Mouse (Mus musculus) lung, postnatal 0 days (tissue): ENCODE results near the gene Rmi1. TPM values are rescaled to one million over a fixed set of nuclear protein-coding genes. Genes with fewer than 3 reads are reported as not detected.
"Not testable (repeated sequence)": the region's sequence is repeated elsewhere in the genome, so short reads cannot be mapped to it uniquely, and the experiment has no call there.

Experiments used
- ATAC-seq: fragments of 200-750 bp; cut with Nextera tagmentation; 2 replicates; pipeline ENCODE4 v1.8.0; 2017; ENCODE audit warnings: moderate library complexity
- DNase-seq: peaks from one replicate; pipeline ENCODE4 v3.0.0-alpha.2; 2016; ENCODE audit warnings: low spot score
- H3K27ac ChIP-seq: fragments of 300-500 bp; sonication (generic); 2 replicates; pipeline ENCODE4 v1.5.1; 2014; ENCODE audit warnings: antibody characterized with exemption, mild to moderate bottlenecking, low read length, mixed read lengths
- H3K27me3 ChIP-seq: fragments of 300-500 bp; sonication (generic); replicated peaks from 2 replicates; pipeline ENCODE4 v1.6.1; 2014; ENCODE audit warnings: low read length, mixed read lengths; ENCODE audit not compliant: insufficient read depth
- H3K36me3 ChIP-seq: fragments of 300-500 bp; sonication (generic); 2 replicates; pipeline ENCODE4 v1.6.1; 2014; ENCODE audit warnings: low read length, mixed read lengths; ENCODE audit not compliant: insufficient read depth
- H3K4me1 ChIP-seq: fragments of 300-500 bp; sonication (generic); 2 replicates; pipeline ENCODE4 v1.6.1; 2014; ENCODE audit warnings: antibody characterized with exemption, low read depth, low read length, mixed read lengths; ENCODE audit not compliant: insufficient read depth
- H3K4me2 ChIP-seq: fragments of 300-500 bp; sonication (generic); replicated peaks from 2 replicates; pipeline ENCODE4 v1.6.1; 2014; ENCODE audit warnings: low read depth, mild to moderate bottlenecking, low read length, moderate library complexity, mixed read lengths
- H3K4me3 ChIP-seq: fragments of 300-500 bp; sonication (generic); 2 replicates; pipeline ENCODE4 v1.5.1; 2014; ENCODE audit warnings: low read depth, low read length
- H3K9ac ChIP-seq: fragments of 300-500 bp; sonication (generic); replicated peaks from 2 replicates; pipeline ENCODE4 v1.6.1; 2014; ENCODE audit warnings: low read depth, mild to moderate bottlenecking
- H3K9me3 ChIP-seq: fragments of 300-500 bp; sonication (generic); 2 replicates; pipeline ENCODE4 v1.6.1; 2016; ENCODE audit warnings: low read length, mixed read lengths
- CTCF ChIP-seq: IDR thresholded peaks from 2 replicates; pipeline ENCODE4 v1.5.1; 2016; ENCODE audit warnings: antibody characterized with exemption, mild to moderate bottlenecking
- EP300 ChIP-seq: IDR thresholded peaks from 2 replicates; pipeline ENCODE4 v1.6.1; 2016; ENCODE audit warnings: antibody characterized with exemption, mild to moderate bottlenecking, control low read depth
- WGBS: fragments of 180-500 bp; shearing (Covaris S2); extraction: QIAGEN DNeasy Blood & Tissue Kit; methylation state at CpG from one replicate; pipeline ENCODE4 v1.1.7; 2014; 5-methylcytosine and 5-hydroxymethylcytosine counted together
- microRNA counts: library from miRNA; unstranded; fragments of <30 nt; microRNA quantifications from one replicate; lab custom pipeline; 2015
- microRNA-seq: library from miRNA; unstranded; fragments of <30 nt; microRNA quantifications from one replicate; pipeline ENCODE4, GENCODE M21; 2016
- polyA plus RNA-seq: library from polyadenylated mRNA; unstranded; fragments of >200 nt; fragmentation: Nextera tagmentation; extraction: Ambion mirVana; gene quantifications from 2 replicates; pipeline ENCODE4 v1.2.1, GENCODE M21; 2015

Gene Rmi1
- polyA plus RNA-seq, 1 experiment from 2014 or later: 15.5 TPM

DNA sequence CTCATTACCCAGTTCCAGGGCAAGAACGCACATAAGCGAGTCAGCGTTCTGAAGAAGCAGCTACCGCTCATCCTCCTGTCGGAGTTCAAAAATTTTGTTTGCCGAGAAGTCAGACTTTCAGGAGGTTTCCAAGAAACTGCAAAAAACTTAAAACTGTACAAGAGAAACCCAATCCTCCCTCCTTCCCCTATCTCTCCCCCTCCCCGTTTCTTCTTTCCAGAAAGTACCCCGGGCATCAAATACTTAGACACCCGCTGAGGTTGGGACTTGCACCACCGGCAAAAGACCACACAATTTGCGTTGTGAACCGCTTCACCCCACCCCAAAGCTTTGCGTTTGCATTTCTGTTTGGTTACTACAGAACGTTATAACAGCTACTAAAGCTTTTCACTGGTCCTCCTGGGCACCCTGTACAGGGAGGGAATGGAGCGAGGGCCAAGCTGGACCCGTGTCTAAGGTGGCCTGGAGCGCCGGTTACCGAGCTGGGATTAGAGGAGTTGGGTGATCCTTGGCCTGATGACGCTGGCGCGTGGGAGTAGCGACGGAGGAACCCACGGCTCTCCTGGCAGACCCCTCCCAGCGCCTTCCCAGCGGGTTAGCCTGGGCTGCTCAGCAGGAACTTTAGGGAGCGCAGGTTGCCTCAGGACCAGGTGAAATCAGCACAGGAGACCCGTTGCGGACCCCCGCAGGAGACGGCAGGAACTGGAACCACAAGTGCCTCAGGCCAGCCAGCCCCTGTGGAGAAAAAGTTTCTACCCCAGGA lies 50.8 kb downstream of the Rmi1 start:
- Histone ChIP-seq H3K27ac (no peak overlapping the region), H3K4me1 (0 out of 2 replicates have a peak, but pooled peaks cover 3% of the 10 kb centered on the region), H3K36me3 (no peaks in the 10 kb centered on the region), H3K9ac (peak overlapping the region; percentile 34; the same call in 1 of the 2 replicates), H3K4me2 (peak overlapping the region; percentile 58), H3K4me3 (peak overlapping the region; percentile 35), H3K27me3 (peaks cover 8% of the 10 kb centered on the region; the same call in 1 of the 2 replicates), H3K9me3 (no peaks in the 10 kb centered on the region)
- DNase-seq (peak; percentile 35), ATAC-seq (no peak; the same call in 1 of the 2 replicates)
- 15% methylated on average over 32 of the region's 32 CpGs for WGBS
- TF ChIP-seq EP300 (no peak), CTCF (no peak)

DNA sequence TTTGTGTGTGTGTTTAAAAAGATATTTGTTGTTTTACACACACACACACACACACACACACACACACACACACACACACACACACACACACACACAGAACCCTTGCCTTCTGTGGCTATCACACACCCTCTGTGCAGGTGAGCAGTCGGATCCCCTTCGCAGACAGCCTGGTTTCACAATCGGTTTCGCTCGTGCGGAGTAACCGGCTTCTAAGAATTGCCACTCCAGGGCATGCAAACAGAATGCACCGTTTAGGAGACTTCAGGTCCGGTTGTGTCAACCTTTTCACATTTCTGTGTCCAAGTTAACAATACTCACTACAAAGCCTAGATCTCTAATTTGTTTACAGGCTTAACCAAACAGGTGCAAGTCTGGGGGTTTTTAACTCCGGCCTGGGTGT lies 51.5 kb downstream of the Rmi1 start:
- peaks cover 8% of the 10 kb centered on the region; the same call in 1 of the 2 replicates for H3K27me3 ChIP-seq
- H3K36me3 ChIP-seq: no peaks in the 10 kb centered on the region
- WGBS: 30% methylated on average over 10 of the region's 10 CpGs
- DNase-seq (peak; percentile 44), ATAC-seq (peak; percentile 57)
- no peak overlapping the region for H3K9ac ChIP-seq
- TF ChIP-seq EP300 (no peak), CTCF (no peak)
- no peak overlapping the region for H3K4me3 ChIP-seq
- no peak overlapping the region for H3K27ac ChIP-seq
- no peaks in the 10 kb centered on the region for H3K9me3 ChIP-seq
- peak overlapping the region; percentile 58 for H3K4me2 ChIP-seq
- 0 out of 2 replicates have a peak, but pooled peaks cover 3% of the 10 kb centered on the region for H3K4me1 ChIP-seq

DNA sequence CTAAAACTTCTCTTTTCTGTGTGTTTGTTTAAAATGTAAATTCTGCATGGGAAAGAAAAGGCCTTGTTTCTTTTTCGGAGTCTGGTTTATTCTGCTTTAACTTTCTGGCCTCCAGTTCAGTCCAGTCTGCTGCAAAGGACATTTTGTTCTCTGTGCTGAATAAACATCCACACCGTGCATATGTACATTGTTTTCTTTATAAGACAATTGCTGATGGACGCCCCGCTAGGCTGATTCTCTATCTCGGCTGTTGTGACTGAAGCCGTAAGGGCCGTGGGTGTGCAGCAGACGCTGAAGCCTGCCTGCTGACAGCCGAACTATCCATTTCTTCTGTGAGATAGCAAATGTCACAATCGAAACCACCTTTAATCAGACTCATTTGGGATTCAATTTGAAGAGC lies 54.5 kb downstream of the Rmi1 start:
- H3K36me3 ChIP-seq: no peaks in the 10 kb centered on the region
- no peak overlapping the region for H3K4me2 ChIP-seq
- ATAC-seq (peak; percentile 83), DNase-seq (peak; percentile 54)
- no peak overlapping the region for H3K4me3 ChIP-seq
- H3K27me3 ChIP-seq: peaks cover 6% of the 10 kb centered on the region; the same call in 1 of the 2 replicates
- no peaks in the 10 kb centered on the region for H3K9me3 ChIP-seq
- H3K27ac ChIP-seq: peak overlapping the region; percentile 16; the same call in 1 of the 2 replicates
- TF ChIP-seq CTCF (no peak), EP300 (peak; percentile 92)
- no peak overlapping the region for H3K9ac ChIP-seq
- 0 out of 2 replicates have a peak, but pooled peaks cover 3% of the 10 kb centered on the region for H3K4me1 ChIP-seq
- 36% methylated on average over 10 of the region's 10 CpGs for WGBS

DNA sequence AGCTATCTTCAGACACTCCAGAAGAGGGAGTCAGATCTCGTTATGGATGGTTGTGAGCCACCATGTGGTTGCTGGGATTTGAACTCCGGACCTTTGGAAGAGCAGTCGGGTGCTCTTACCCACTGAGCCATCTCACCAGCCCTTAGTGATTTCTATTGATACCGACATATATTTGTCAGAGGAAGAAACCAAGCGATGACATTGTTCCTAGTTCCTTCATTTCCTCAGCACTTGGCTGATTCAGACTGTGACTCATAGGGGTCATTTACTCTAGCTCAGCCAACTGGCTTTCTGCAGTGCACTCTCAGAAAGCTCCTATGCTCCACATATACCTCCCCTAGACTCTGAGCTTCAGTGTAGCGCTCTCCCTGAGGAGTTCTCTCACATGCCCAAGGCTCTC lies 56.8 kb downstream of the Rmi1 start:
- H3K27me3 ChIP-seq, H3K9me3 ChIP-seq, H3K9ac ChIP-seq, H3K4me3 ChIP-seq, H3K4me2 ChIP-seq, H3K4me1 ChIP-seq, H3K36me3 ChIP-seq, H3K27ac ChIP-seq: not testable (repeated sequence)
- DNase-seq (peak; percentile 42), ATAC-seq (peak; percentile 41; the same call in 1 of the 2 replicates)
- WGBS: 86% methylated on average over 6 of the region's 6 CpGs

MicroRNAs encoded within 50 kb of the gene (microRNA counts, 519-probe panel; counts per million panel counts)
- not detected for microRNA mmu-miR-7a (lab: Ali Mortazavi, UCI)

Small RNA genes lying within 50 kb of the gene (microRNA-seq; reads per million reads assigned to microRNA genes)
- 29.4 reads per million, percentile 34 among the genes with 10 or more reads in this experiment for gene Mir7-1

Other genes with a start within 250 kb of the Rmi1 start
- 40.5 and 43.5 TPM in 2 replicates for gene Idnk, start 244.6 kb upstream of the Rmi1 start, polyA plus RNA-seq
- 52.3 and 57.3 TPM in 2 replicates for gene Ubqln1, start 186.6 kb upstream of the Rmi1 start, polyA plus RNA-seq
- gene Gkap1, start 126.5 kb upstream of the Rmi1 start, polyA plus RNA-seq: 22.5 and 24.4 TPM in 2 replicates
- 1.3 and 1.5 TPM in 2 replicates for gene Kif27, start 43.1 kb upstream of the Rmi1 start, polyA plus RNA-seq
- 30.6 and 33.3 TPM in 2 replicates for gene 2210016F16Rik, start 17.0 kb upstream of the Rmi1 start, polyA plus RNA-seq
- gene Hnrnpk, start 1.1 kb downstream of the Rmi1 start, polyA plus RNA-seq: 681 and 815 TPM in 2 replicates
- gene Slc28a3, start 208.6 kb downstream of the Rmi1 start, polyA plus RNA-seq: 0.05 and 0.18 TPM in 2 replicates